Mouse (Mus musculus): ENCODE measurements at regions not wholly inside any gene's neighbourhood (a gene's known extent, or its start where the extent isn't known, plus 50 kb on each side); places are given as distances from the start of the nearest gene placed in this dataset.

DNA sequence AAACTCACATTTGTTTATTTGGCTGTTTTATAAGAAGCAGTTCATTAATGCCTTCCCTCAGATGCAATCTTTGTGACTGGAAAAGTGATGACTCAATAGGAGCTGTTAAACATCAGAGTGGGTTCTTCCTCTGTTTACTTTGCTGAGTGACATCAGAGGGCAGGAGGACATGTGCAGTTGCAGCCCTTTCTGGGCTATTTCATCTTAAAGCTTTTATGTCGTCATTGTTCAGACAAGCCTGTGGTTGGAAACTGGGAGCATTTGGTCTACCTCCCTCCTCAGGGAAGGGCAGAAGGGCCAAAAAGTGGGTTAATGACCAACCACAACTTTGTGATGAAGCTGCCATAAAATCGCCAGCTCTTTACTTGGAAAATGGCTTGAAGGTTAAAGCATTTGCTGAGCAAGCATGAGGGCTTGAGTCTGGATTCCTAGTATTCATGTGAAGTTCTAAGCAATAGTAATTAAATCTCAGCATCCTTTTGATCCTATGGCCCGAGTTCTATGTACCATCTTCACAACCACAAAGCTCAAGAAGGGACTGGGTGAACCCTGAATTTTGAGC is 103.8 kb upstream of the Igfbp3 start:
- no peaks in the 10 kb centered on the region for H3K4me1 ChIP-seq (replicated peaks; ENCODE audit: control insufficient read depth, insufficient read depth, low read length)
- H3K27me3 ChIP-seq (ENCODE audit: control insufficient read depth, insufficient read depth, low read length), result no peaks in the 10 kb centered on the region

GRCm38 (mm10) chr11:7296252-7296651 is 82.5 kb upstream of the Igfbp3 start:
- Histone ChIP-seq H3K27ac (no peak overlapping the region), H3K4me1 (replicated peaks; ENCODE audit: control insufficient read depth, insufficient read depth, low read length) (no peaks in the 10 kb centered on the region), H3K4me2 (replicated peaks) (no peak overlapping the region), H3K9me3 (ENCODE audit: control insufficient read depth, low read length) (no peaks in the 10 kb centered on the region), H3K27me3 (ENCODE audit: control insufficient read depth, insufficient read depth, low read length) (no peaks in the 10 kb centered on the region), H3K36me3 (replicated peaks; ENCODE audit: control insufficient read depth, insufficient read depth) (no peaks in the 10 kb centered on the region), H3K4me3 (replicated peaks; ENCODE audit: low read length) (no peak overlapping the region), H3K9ac (no peak overlapping the region)
- ATAC-seq (ENCODE audit: low FRiP score) (no peak), DNase-seq (ENCODE audit: low spot score) (no peak)

More for the DNA sequence above, 103.8 kb upstream of the Igfbp3 start:
- H3K4me2 ChIP-seq (replicated peaks), result no peak overlapping the region
- H3K27ac ChIP-seq, result no peak overlapping the region
- no peaks in the 10 kb centered on the region for H3K36me3 ChIP-seq (replicated peaks; ENCODE audit: control insufficient read depth, insufficient read depth)
- H3K9ac ChIP-seq, result no peak overlapping the region
- ATAC-seq (ENCODE audit: low FRiP score) (no peak), DNase-seq (ENCODE audit: low spot score) (no peak)
- H3K4me3 ChIP-seq (replicated peaks; ENCODE audit: low read length), result no peak overlapping the region
- WGBS, result 61% methylated on average over 3 of the region's 3 CpGs
- H3K9me3 ChIP-seq (ENCODE audit: control insufficient read depth, low read length), result no peaks in the 10 kb centered on the region

- no peak for DNase-seq (ENCODE audit: low spot score)
- H3K27ac ChIP-seq, result no peak overlapping the region
- ATAC-seq (ENCODE audit: low FRiP score), result no peak
Measured at GRCm38 (mm10) chr11:7289242-7289938, 75.7 kb upstream of the Igfbp3 start.

GRCm38 (mm10) chr11:7284836-7285490 is 71.2 kb upstream of the Igfbp3 start:
- Histone ChIP-seq H3K4me1 (replicated peaks; ENCODE audit: control insufficient read depth, insufficient read depth, low read length) (no peaks in the 10 kb centered on the region), H3K9me3 (ENCODE audit: control insufficient read depth, low read length) (no peaks in the 10 kb centered on the region), H3K9ac (no peak overlapping the region), H3K4me2 (replicated peaks) (no peak overlapping the region), H3K27me3 (ENCODE audit: control insufficient read depth, insufficient read depth, low read length) (no peaks in the 10 kb centered on the region), H3K27ac (no peak overlapping the region), H3K4me3 (replicated peaks; ENCODE audit: low read length) (no peak overlapping the region), H3K36me3 (replicated peaks; ENCODE audit: control insufficient read depth, insufficient read depth) (no peaks in the 10 kb centered on the region)
- DNase-seq (ENCODE audit: low spot score) (no peak), ATAC-seq (ENCODE audit: low FRiP score) (no peak)
- WGBS, result 62% methylated on average over 4 of the region's 4 CpGs

More at GRCm38 (mm10) chr11:7289242-7289938, 75.7 kb upstream of the Igfbp3 start:
- Histone ChIP-seq H3K27me3 (ENCODE audit: control insufficient read depth, insufficient read depth, low read length) (no peaks in the 10 kb centered on the region), H3K4me1 (replicated peaks; ENCODE audit: control insufficient read depth, insufficient read depth, low read length) (no peaks in the 10 kb centered on the region), H3K36me3 (replicated peaks; ENCODE audit: control insufficient read depth, insufficient read depth) (no peaks in the 10 kb centered on the region), H3K9me3 (ENCODE audit: control insufficient read depth, low read length) (no peaks in the 10 kb centered on the region), H3K4me3 (replicated peaks; ENCODE audit: low read length) (no peak overlapping the region), H3K9ac (no peak overlapping the region), H3K4me2 (replicated peaks) (no peak overlapping the region)
- 90% methylated on average over 8 of the region's 8 CpGs for WGBS

DNA sequence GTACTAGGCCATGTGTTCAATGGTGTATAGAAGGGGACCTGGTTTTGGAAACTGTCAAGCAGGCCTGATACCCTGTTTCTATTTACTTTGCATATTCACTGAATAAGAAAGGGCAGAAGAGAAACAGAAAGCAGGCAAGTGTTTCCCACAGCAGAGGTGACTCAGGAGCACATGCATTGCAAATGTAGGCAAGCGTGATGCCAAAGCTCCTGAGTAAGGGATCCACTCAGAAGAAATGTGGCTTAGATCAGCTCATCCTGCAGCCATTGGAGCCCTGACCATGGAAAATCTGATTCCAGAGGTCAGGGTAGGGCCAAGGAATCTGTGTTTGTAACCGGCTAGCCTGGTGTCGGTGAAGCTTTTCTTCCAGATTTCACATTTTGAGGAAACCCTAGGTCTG is 69.3 kb upstream of the Igfbp3 start:
- H3K4me1 ChIP-seq (replicated peaks; ENCODE audit: control insufficient read depth, insufficient read depth, low read length), result no peaks in the 10 kb centered on the region
- WGBS, result 87% methylated on average over 3 of the region's 3 CpGs

GRCm38 (mm10) chr11:7282188-7282587 is 68.5 kb upstream of the Igfbp3 start:
- Histone ChIP-seq H3K36me3 (replicated peaks; ENCODE audit: control insufficient read depth, insufficient read depth) (no peaks in the 10 kb centered on the region), H3K4me1 (replicated peaks; ENCODE audit: control insufficient read depth, insufficient read depth, low read length) (no peaks in the 10 kb centered on the region), H3K27ac (no peak overlapping the region), H3K9ac (no peak overlapping the region), H3K4me3 (replicated peaks; ENCODE audit: low read length) (no peak overlapping the region), H3K27me3 (ENCODE audit: control insufficient read depth, insufficient read depth, low read length) (no peaks in the 10 kb centered on the region), H3K4me2 (replicated peaks) (no peak overlapping the region), H3K9me3 (ENCODE audit: control insufficient read depth, low read length) (no peaks in the 10 kb centered on the region)
- no peak for ATAC-seq (ENCODE audit: low FRiP score)
- 87% methylated on average over 2 of the region's 2 CpGs for WGBS
- DNase-seq (ENCODE audit: low spot score), result no peak

More for the DNA sequence above, 69.3 kb upstream of the Igfbp3 start:
- Histone ChIP-seq H3K36me3 (replicated peaks; ENCODE audit: control insufficient read depth, insufficient read depth) (no peaks in the 10 kb centered on the region), H3K9me3 (ENCODE audit: control insufficient read depth, low read length) (no peaks in the 10 kb centered on the region), H3K4me2 (replicated peaks) (no peak overlapping the region), H3K9ac (no peak overlapping the region), H3K4me3 (replicated peaks; ENCODE audit: low read length) (no peak overlapping the region), H3K27ac (no peak overlapping the region), H3K27me3 (ENCODE audit: control insufficient read depth, insufficient read depth, low read length) (no peaks in the 10 kb centered on the region)
- no peak for ATAC-seq (ENCODE audit: low FRiP score)
- DNase-seq (ENCODE audit: low spot score), result no peak

DNA sequence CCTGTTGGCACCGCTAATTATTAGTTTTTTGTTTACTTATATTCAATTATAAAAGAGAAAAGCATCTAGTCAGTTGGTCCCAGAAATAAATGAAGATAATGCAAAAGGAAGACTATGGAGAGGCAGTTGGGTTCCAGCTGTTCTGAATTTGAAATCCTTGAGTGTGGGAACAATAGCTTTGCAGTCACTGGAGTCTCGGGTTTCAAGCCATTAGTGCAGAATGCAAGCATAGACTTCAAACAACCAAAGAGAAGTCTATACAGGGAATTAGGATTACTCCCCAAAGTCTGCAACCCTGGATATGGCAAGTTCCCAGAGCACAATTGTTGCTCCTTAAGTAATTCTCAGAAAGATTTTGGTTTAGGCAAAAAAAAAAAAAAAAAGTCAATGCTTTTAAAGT is 67.9 kb upstream of the Igfbp3 start:
- no peaks in the 10 kb centered on the region for H3K9me3 ChIP-seq (ENCODE audit: control insufficient read depth, low read length)
- WGBS, result 26% methylated on average over 2 of the region's 2 CpGs
- DNase-seq (ENCODE audit: low spot score), result no peak
- no peaks in the 10 kb centered on the region for H3K4me1 ChIP-seq (replicated peaks; ENCODE audit: control insufficient read depth, insufficient read depth, low read length)
- no peak overlapping the region for H3K4me2 ChIP-seq (replicated peaks)
- no peak overlapping the region for H3K9ac ChIP-seq
- H3K27me3 ChIP-seq (ENCODE audit: control insufficient read depth, insufficient read depth, low read length), result no peaks in the 10 kb centered on the region
- no peaks in the 10 kb centered on the region for H3K36me3 ChIP-seq (replicated peaks; ENCODE audit: control insufficient read depth, insufficient read depth)
- H3K4me3 ChIP-seq (replicated peaks; ENCODE audit: low read length), result no peak overlapping the region
- no peak overlapping the region for H3K27ac ChIP-seq
- no peak for ATAC-seq (ENCODE audit: low FRiP score)

DNA sequence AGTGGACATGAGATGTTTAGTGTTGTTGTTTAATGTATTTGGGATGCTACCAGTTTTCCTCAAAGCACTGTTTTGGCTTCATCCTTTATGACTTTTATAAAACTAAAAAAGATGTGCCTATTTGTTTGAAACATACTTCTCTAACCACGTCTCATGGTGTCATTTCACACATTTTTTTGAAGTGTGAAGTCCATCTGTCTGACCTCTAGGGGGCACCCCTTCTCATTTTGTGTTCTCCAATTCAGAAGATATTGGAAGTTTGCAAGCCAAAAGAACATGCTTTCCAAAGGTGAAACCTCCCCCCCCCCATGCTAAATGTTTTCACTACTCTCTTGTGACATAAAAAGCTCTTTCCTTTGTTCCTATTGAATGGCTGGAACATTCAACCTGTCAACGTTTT is 66.2 kb upstream of the Igfbp3 start:
- no peak for DNase-seq (ENCODE audit: low spot score)

GRCm38 (mm10) chr11:7272543-7272942 is 58.8 kb upstream of the Igfbp3 start:
- WGBS, result 52% methylated on average over 3 of the region's 3 CpGs
- Histone ChIP-seq H3K4me2 (replicated peaks) (no peak overlapping the region), H3K4me1 (replicated peaks; ENCODE audit: control insufficient read depth, insufficient read depth, low read length) (no peaks in the 10 kb centered on the region), H3K27me3 (ENCODE audit: control insufficient read depth, insufficient read depth, low read length) (no peaks in the 10 kb centered on the region), H3K9ac (no peak overlapping the region), H3K27ac (no peak overlapping the region), H3K4me3 (replicated peaks; ENCODE audit: low read length) (no peak overlapping the region), H3K36me3 (replicated peaks; ENCODE audit: control insufficient read depth, insufficient read depth) (no peaks in the 10 kb centered on the region), H3K9me3 (ENCODE audit: control insufficient read depth, low read length) (no peaks in the 10 kb centered on the region)
- DNase-seq (ENCODE audit: low spot score) (no peak), ATAC-seq (ENCODE audit: low FRiP score) (no peak)

More for the DNA sequence above, 66.2 kb upstream of the Igfbp3 start:
- ATAC-seq (ENCODE audit: low FRiP score), result no peak
- Histone ChIP-seq H3K9ac (no peak overlapping the region), H3K9me3 (ENCODE audit: control insufficient read depth, low read length) (no peaks in the 10 kb centered on the region), H3K27ac (no peak overlapping the region), H3K4me1 (replicated peaks; ENCODE audit: control insufficient read depth, insufficient read depth, low read length) (no peaks in the 10 kb centered on the region), H3K27me3 (ENCODE audit: control insufficient read depth, insufficient read depth, low read length) (no peaks in the 10 kb centered on the region), H3K4me2 (replicated peaks) (no peak overlapping the region), H3K4me3 (replicated peaks; ENCODE audit: low read length) (no peak overlapping the region), H3K36me3 (replicated peaks; ENCODE audit: control insufficient read depth, insufficient read depth) (no peaks in the 10 kb centered on the region)
- 71% methylated on average over 2 of the region's 2 CpGs for WGBS

All from hindbrain, embryonic 14.5 days (tissue).